Mouse (Mus musculus) brain, embryonic 14.5 days (tissue): ENCODE measurements around the gene BC035044.
"Not testable (repeated sequence)": the region's sequence is repeated elsewhere in the genome, so short reads cannot be mapped to it uniquely, and the experiment has no call there.

Experiments used
- CTCF ChIP-seq: fragments of 200-500 bp; IDR thresholded peaks from 2 replicates; pipeline ENCODE4 v1.5.1; 2012; ENCODE audit warnings: inconsistent platforms, mild to moderate bottlenecking, moderate library complexity, borderline replicate concordance; ENCODE audit not compliant: insufficient read depth, insufficient read length; ENCODE audit errors: extremely low read depth
- POLR2A ChIP-seq: fragments of 200-500 bp; IDR thresholded peaks from 2 replicates; pipeline ENCODE4 v1.6.1; 2012; ENCODE audit warnings: mild to moderate bottlenecking, inconsistent platforms, borderline replicate concordance; ENCODE audit not compliant: poor library complexity, insufficient read depth, insufficient read length, severe bottlenecking; ENCODE audit errors: extremely low read depth

- not testable (repeated sequence) for TF ChIP-seq POLR2A, CTCF
Measured at GRCm38 (mm10) chr6:128800696-128801095, 90.2 kb downstream of the BC035044 start.
